Mouse (Mus musculus) heart, embryonic 11.5 days (tissue): ENCODE measurements around the gene Islr2. TPM values are rescaled to one million over a fixed set of nuclear protein-coding genes. Genes with fewer than 3 reads are reported as not detected.

Source experiments
- ATAC-seq: fragments of 200-750 bp; cut with Nextera tagmentation; replicated peaks from 2 replicates; pipeline ENCODE4 v1.8.0; 2017; ENCODE audit warnings: moderate library complexity; ENCODE audit not compliant: insufficient number of reproducible peaks, low FRiP score, low TSS enrichment
- H3K27ac ChIP-seq: fragments of 300-500 bp; sonication (generic); 2 replicates; pipeline ENCODE4 v1.5.1; 2014; ENCODE audit warnings: mild to moderate bottlenecking, low read depth, low read length
- H3K27me3 ChIP-seq: fragments of 300-500 bp; sonication (generic); 2 replicates; pipeline ENCODE4 v1.6.1; 2014; ENCODE audit warnings: mild to moderate bottlenecking, low read length, mixed read lengths; ENCODE audit not compliant: control insufficient read depth, insufficient read depth
- H3K36me3 ChIP-seq: fragments of 300-500 bp; sonication (generic); 2 replicates; pipeline ENCODE4 v1.6.1; 2014; ENCODE audit warnings: mild to moderate bottlenecking, low read length, moderate library complexity, mixed read lengths; ENCODE audit not compliant: control insufficient read depth, insufficient read depth
- H3K4me1 ChIP-seq: fragments of 300-500 bp; sonication (generic); 2 replicates; pipeline ENCODE4 v1.6.1; 2014; ENCODE audit warnings: low read length; ENCODE audit not compliant: control insufficient read depth, insufficient read depth
- H3K4me2 ChIP-seq: fragments of 300-500 bp; sonication (generic); 2 replicates; pipeline ENCODE4 v1.6.1; 2014; ENCODE audit warnings: mild to moderate bottlenecking, moderate library complexity
- H3K4me3 ChIP-seq: fragments of 300-500 bp; sonication (generic); 2 replicates; pipeline ENCODE4 v1.5.1; 2014; ENCODE audit warnings: low read depth, low read length
- H3K9ac ChIP-seq: fragments of 300-500 bp; sonication (generic); 2 replicates; pipeline ENCODE4 v1.6.1; 2014; ENCODE audit warnings: mild to moderate bottlenecking, low read depth, low read length, moderate library complexity
- H3K9me3 ChIP-seq: fragments of 300-500 bp; sonication (generic); replicated peaks from 2 replicates; pipeline ENCODE4 v1.6.1; 2016; ENCODE audit warnings: low read length; ENCODE audit not compliant: control insufficient read depth
- whole genome bisulfite sequencing: fragments of 180-500 bp; shearing (Covaris S2); extraction: QIAGEN DNeasy Blood & Tissue Kit; methylation state at CpG from one replicate; pipeline ENCODE4 v1.1.7; 2014; ENCODE audit not compliant: insufficient replicate concordance; 5-methylcytosine and 5-hydroxymethylcytosine counted together
- polyA plus RNA-seq: library from polyadenylated mRNA; unstranded; fragments of >200 nt; fragmentation: Nextera tagmentation; extraction: Ambion mirVana; gene quantifications from 2 replicates; pipeline ENCODE4 v1.2.1, GENCODE M21; 2014

Gene Islr2
- polyA plus RNA-seq, 1 experiment from 2014 or later = 0.19 TPM

DNA sequence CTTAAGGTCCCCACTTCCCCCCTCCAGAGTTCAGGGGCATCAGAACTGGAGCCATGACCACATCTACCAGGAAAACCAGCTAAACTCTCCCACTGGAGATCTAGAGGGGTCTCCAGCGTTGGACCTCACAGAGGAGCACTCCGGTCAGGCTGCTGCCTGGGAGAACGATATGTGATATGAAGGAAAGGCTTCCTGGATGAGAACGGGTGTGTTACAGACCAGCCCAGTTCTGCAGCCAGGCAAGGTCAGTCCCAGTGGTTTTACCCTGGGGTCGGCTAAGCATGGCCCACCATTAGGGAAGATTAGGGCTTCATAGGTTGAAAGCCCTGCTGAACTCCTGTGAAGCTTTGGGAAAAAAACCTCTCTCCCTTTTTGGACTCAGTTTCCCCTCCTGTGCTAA lies 9.3 kb upstream of the Islr2 start:
- Histone ChIP-seq H3K4me3 (no peak overlapping the region), H3K4me2 (no peak overlapping the region), H3K9ac (no peak overlapping the region), H3K27me3 (no peaks in the 10 kb centered on the region), H3K27ac (no peak overlapping the region), H3K9me3 (no peaks in the 10 kb centered on the region), H3K4me1 (peaks cover 28% of the 10 kb centered on the region), H3K36me3 (no peaks in the 10 kb centered on the region)
- ATAC-seq = no peak
- WGBS = 62% methylated on average over 5 of the region's 5 CpGs

- WGBS = 48% methylated on average over 2 of the region's 2 CpGs
- ATAC-seq = no peak
- Histone ChIP-seq H3K36me3 (no peaks in the 10 kb centered on the region), H3K27ac (0 out of 2 replicates have a peak overlapping the region, but pooled peaks have one; percentile 22), H3K9ac (0 out of 2 replicates have a peak overlapping the region, but pooled peaks have one; percentile 3), H3K4me3 (no peak overlapping the region), H3K27me3 (0 out of 2 replicates have a peak, but pooled peaks cover 3% of the 10 kb centered on the region), H3K4me1 (peaks cover 28% of the 10 kb centered on the region), H3K9me3 (no peaks in the 10 kb centered on the region), H3K4me2 (no peak overlapping the region; the same call in 1 of the 2 replicates)
These were observed 6.1 kb upstream of the Islr2 start for GRCm38 (mm10) chr9:58210304-58210627.

GRCm38 (mm10) chr9:58209462-58210303 lies 5.6 kb upstream of the Islr2 start:
- no peaks in the 10 kb centered on the region for H3K36me3 ChIP-seq
- no peak overlapping the region for H3K4me2 ChIP-seq
- no peak overlapping the region for H3K27ac ChIP-seq
- H3K9me3 ChIP-seq = no peaks in the 10 kb centered on the region
- 77% methylated on average over 8 of the region's 8 CpGs for WGBS
- H3K9ac ChIP-seq = no peak overlapping the region
- H3K27me3 ChIP-seq = 0 out of 2 replicates have a peak, but pooled peaks cover 3% of the 10 kb centered on the region
- H3K4me3 ChIP-seq = no peak overlapping the region
- ATAC-seq = no peak
- H3K4me1 ChIP-seq = peaks cover 28% of the 10 kb centered on the region

DNA sequence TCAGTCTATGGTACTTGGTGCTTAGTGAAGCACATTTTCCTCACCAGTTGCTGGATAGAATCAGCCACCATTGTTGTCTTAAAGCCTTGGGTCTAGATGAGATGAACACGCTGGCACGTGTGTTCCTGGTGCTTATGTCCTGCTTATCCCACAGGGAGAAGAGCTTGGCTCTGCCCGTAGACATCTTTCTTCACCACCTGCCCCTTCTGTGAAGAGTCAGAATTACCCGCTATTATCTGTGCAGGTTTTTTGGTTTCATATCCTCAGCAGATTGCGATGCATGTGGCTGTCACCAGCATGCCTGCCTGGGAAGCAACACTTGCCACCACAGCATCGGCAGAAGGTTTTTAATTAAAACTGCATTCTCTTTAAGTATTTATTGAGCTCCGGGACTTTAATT lies 1.9 kb upstream of the Islr2 start:
- H3K9ac ChIP-seq = no peak overlapping the region
- H3K27ac ChIP-seq = no peak overlapping the region
- no peaks in the 10 kb centered on the region for H3K9me3 ChIP-seq
- H3K27me3 ChIP-seq = peaks cover 34% of the 10 kb centered on the region
- 84% methylated on average over 7 of the region's 7 CpGs for WGBS
- no peak overlapping the region for H3K4me3 ChIP-seq
- H3K4me2 ChIP-seq = no peak overlapping the region
- no peaks in the 10 kb centered on the region for H3K36me3 ChIP-seq
- no peak for ATAC-seq
- H3K4me1 ChIP-seq = peaks cover 15% of the 10 kb centered on the region

GRCm38 (mm10) chr9:58204448-58205000 lies 405 bp upstream of the Islr2 start:
- WGBS = 3% methylated on average over 18 of the region's 18 CpGs
- Histone ChIP-seq H3K4me1 (peaks cover 7% of the 10 kb centered on the region; the same call in 1 of the 2 replicates), H3K9me3 (no peaks in the 10 kb centered on the region), H3K27ac (no peak overlapping the region), H3K4me2 (peak overlapping the region; percentile 73), H3K27me3 (peaks cover 48% of the 10 kb centered on the region), H3K9ac (peak overlapping the region; percentile 46; the same call in 1 of the 2 replicates), H3K36me3 (no peaks in the 10 kb centered on the region), H3K4me3 (peak overlapping the region; percentile 45)
- 0 out of 2 replicates have a peak, but pooled peaks have one; percentile 52 for ATAC-seq

GRCm38 (mm10) chr9:58202676-58203453 lies 1.3 kb downstream of the Islr2 start:
- H3K4me2 ChIP-seq = no peak overlapping the region
- no peak overlapping the region for H3K27ac ChIP-seq
- 3% methylated on average over 14 of the region's 14 CpGs for WGBS
- H3K4me1 ChIP-seq = peaks cover 17% of the 10 kb centered on the region; the same call in 1 of the 2 replicates
- no peak overlapping the region for H3K4me3 ChIP-seq
- peaks cover 65% of the 10 kb centered on the region for H3K27me3 ChIP-seq
- ATAC-seq = no peak
- H3K9me3 ChIP-seq = no peaks in the 10 kb centered on the region
- H3K9ac ChIP-seq = no peak overlapping the region
- H3K36me3 ChIP-seq = no peaks in the 10 kb centered on the region

DNA sequence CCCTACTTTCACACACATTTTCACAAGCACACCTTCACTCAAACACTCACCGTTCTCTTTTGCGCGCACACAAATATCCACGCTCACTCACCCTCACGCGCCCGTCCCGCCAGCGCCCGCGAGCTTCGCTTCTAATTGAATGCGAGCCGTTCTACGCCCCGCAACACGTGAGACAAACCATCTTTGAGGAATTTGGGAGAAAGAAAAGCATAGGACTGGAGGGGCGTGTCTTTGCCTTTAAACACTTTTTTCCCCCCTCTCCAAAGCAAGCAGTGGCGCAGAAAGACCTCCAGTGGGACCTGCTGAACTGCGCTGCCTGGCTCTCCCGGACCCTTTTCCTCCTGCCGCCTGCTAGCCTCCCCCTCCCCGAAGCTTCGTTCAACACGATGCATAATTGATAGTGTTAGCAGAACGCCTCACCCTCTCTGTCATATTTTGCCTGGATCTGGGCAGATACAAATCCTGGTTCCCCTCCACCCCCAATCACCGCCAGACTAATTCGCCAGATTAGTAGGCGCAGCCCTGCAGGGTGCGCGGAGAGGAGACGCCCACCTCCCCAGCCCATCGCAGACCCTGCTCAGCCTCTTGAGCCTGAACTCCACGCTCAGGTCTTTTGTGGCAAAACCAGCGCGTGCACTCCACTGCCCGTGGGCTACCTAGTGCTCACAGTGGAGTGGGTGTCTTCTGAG lies 2.1 kb downstream of the Islr2 start:
- ATAC-seq = no peak

More for the DNA sequence above, 2.1 kb downstream of the Islr2 start:
- Histone ChIP-seq H3K4me3 (peak overlapping the region; percentile 20), H3K27ac (no peak overlapping the region), H3K36me3 (no peaks in the 10 kb centered on the region), H3K9ac (no peak overlapping the region), H3K4me1 (peaks cover 24% of the 10 kb centered on the region), H3K4me2 (0 out of 2 replicates have a peak overlapping the region, but pooled peaks have one; percentile 27), H3K27me3 (peaks cover 74% of the 10 kb centered on the region), H3K9me3 (no peaks in the 10 kb centered on the region)
- 2% methylated on average over 37 of the region's 37 CpGs for WGBS
